Mouse (Mus musculus) cortical plate, adult 2 months (tissue): ENCODE results near the gene Borcs6. TPM values are rescaled to one million over a fixed set of nuclear protein-coding genes. Genes with fewer than 3 reads are reported as not detected.

Experiments
- H3K27ac ChIP-seq: fragments of 200-500 bp; 2 replicates; pipeline ENCODE4 v1.5.1; 2012; ENCODE audit warnings: low read length, control low read depth, inconsistent platforms; ENCODE audit not compliant: insufficient read depth
- H3K4me1 ChIP-seq: fragments of 200-500 bp; 2 replicates; pipeline ENCODE4 v1.6.1; 2011; ENCODE audit warnings: low read length; ENCODE audit not compliant: control insufficient read depth, insufficient read depth
- H3K4me3 ChIP-seq: fragments of 200-500 bp; 2 replicates; pipeline ENCODE4 v1.5.1; 2011; ENCODE audit warnings: mild to moderate bottlenecking, low read length, control low read depth; ENCODE audit not compliant: insufficient read depth
- CTCF ChIP-seq: fragments of 200-500 bp; IDR thresholded peaks from 2 replicates; pipeline ENCODE4 v1.5.1; 2011; ENCODE audit warnings: mild to moderate bottlenecking, control low read depth, low read length; ENCODE audit not compliant: insufficient read depth; ENCODE audit errors: extremely low read depth
- POLR2A ChIP-seq: fragments of 200-500 bp; IDR thresholded peaks from 2 replicates; pipeline ENCODE4 v1.6.1; 2011; ENCODE audit warnings: mild to moderate bottlenecking, low read length, control low read depth; ENCODE audit not compliant: insufficient read depth; ENCODE audit errors: extremely low read depth
- polyA plus RNA-seq: library from polyadenylated mRNA; depleted of rRNA; stranded (reverse); fragments of >200 nt; gene quantifications from 2 replicates; pipeline ENCODE4 v1.2.3, GENCODE M21; 2012

Gene Borcs6
- polyA plus RNA-seq, 1 experiment: 32.5 TPM

- Histone ChIP-seq H3K4me3 (no peak overlapping the region), H3K27ac (no peak overlapping the region), H3K4me1 (peaks cover 2% of the 10 kb centered on the region; the same call in 1 of the 2 replicates)
- TF ChIP-seq POLR2A (no peak), CTCF (no peak)
These were observed 44.3 kb downstream of the Borcs6 start for GRCm38 (mm10) chr11:69103531-69104435.

GRCm38 (mm10) chr11:69104487-69104886 lies 45.0 kb downstream of the Borcs6 start:
- no peak overlapping the region for H3K4me3 ChIP-seq
- no peak for TF ChIP-seq POLR2A
- no peak for TF ChIP-seq CTCF
- H3K4me1 ChIP-seq: peaks cover 2% of the 10 kb centered on the region; the same call in 1 of the 2 replicates
- no peak overlapping the region for H3K27ac ChIP-seq

GRCm38 (mm10) chr11:69105227-69105626 lies 45.7 kb downstream of the Borcs6 start:
- Histone ChIP-seq H3K27ac (no peak overlapping the region), H3K4me1 (peaks cover 2% of the 10 kb centered on the region; the same call in 1 of the 2 replicates), H3K4me3 (no peak overlapping the region)
- TF ChIP-seq CTCF: no peak
- no peak for TF ChIP-seq POLR2A

GRCm38 (mm10) chr11:69105796-69106195 lies 46.3 kb downstream of the Borcs6 start:
- Histone ChIP-seq H3K27ac (no peak overlapping the region), H3K4me3 (no peak overlapping the region), H3K4me1 (peaks cover under 1% of the 10 kb centered on the region; the same call in 1 of the 2 replicates)
- TF ChIP-seq POLR2A (no peak), CTCF (no peak)

- H3K27ac ChIP-seq: no peak overlapping the region
- TF ChIP-seq POLR2A (no peak), CTCF (no peak)
- no peaks in the 10 kb centered on the region for H3K4me1 ChIP-seq
- H3K4me3 ChIP-seq: no peak overlapping the region
These were observed 46.8 kb downstream of the Borcs6 start for GRCm38 (mm10) chr11:69106299-69106698.

GRCm38 (mm10) chr11:69106842-69107241 lies 47.3 kb downstream of the Borcs6 start:
- no peaks in the 10 kb centered on the region for H3K4me1 ChIP-seq
- no peak overlapping the region for H3K27ac ChIP-seq
- TF ChIP-seq POLR2A: peak; percentile 11; the same call in 1 of the 2 replicates
- TF ChIP-seq CTCF: no peak
- no peak overlapping the region for H3K4me3 ChIP-seq

GRCm38 (mm10) chr11:69107676-69108075 lies 48.2 kb downstream of the Borcs6 start:
- Histone ChIP-seq H3K4me1 (no peaks in the 10 kb centered on the region), H3K27ac (no peak overlapping the region), H3K4me3 (no peak overlapping the region)
- no peak for TF ChIP-seq CTCF
- TF ChIP-seq POLR2A: no peak

- TF ChIP-seq POLR2A: no peak
- TF ChIP-seq CTCF: no peak
- H3K4me1 ChIP-seq: no peaks in the 10 kb centered on the region
- no peak overlapping the region for H3K4me3 ChIP-seq
- no peak overlapping the region for H3K27ac ChIP-seq
These were observed 48.7 kb downstream of the Borcs6 start for GRCm38 (mm10) chr11:69108223-69108622.

- no peak for TF ChIP-seq CTCF
- TF ChIP-seq POLR2A: 0 out of 2 replicates have a peak, but pooled peaks have one; percentile 0
- H3K4me1 ChIP-seq: no peaks in the 10 kb centered on the region
- H3K27ac ChIP-seq: no peak overlapping the region
- H3K4me3 ChIP-seq: no peak overlapping the region
These were observed 49.7 kb downstream of the Borcs6 start for GRCm38 (mm10) chr11:69109032-69109900.
